Mouse (Mus musculus): ENCODE results near the gene Ubash3b. TPM values are rescaled to one million over a fixed set of nuclear protein-coding genes. Genes with fewer than 3 reads are reported as not detected.

Gene Ubash3b
- total RNA-seq (2015; ENCODE audit: low replicate concordance) = 3.4 and 6.1 TPM in 2 replicates
- total RNA-seq (2017; ENCODE audit: low replicate concordance) = 1.8 and 11.4 TPM in 2 replicates

- no peak for ATAC-seq (replicated peaks; ENCODE audit: low FRiP score, poor library complexity, severe bottlenecking)
Observed at GRCm38 (mm10) chr9:41161413-41161812, at the start of gene Ubash3b. Gene Ubash3b (minus strand): TSS chr9:41161697.

GRCm38 (mm10) chr9:41207130-41208104 is 45.9 kb upstream of the Ubash3b start:
- peak; percentile 99 for ATAC-seq (replicated peaks; ENCODE audit: low FRiP score, poor library complexity, severe bottlenecking)

GRCm38 (mm10) chr9:41206717-41207116 is 45.2 kb upstream of the Ubash3b start:
- no peak for ATAC-seq (replicated peaks; ENCODE audit: low FRiP score, poor library complexity, severe bottlenecking)

- no peak for ATAC-seq (replicated peaks; ENCODE audit: low FRiP score, poor library complexity, severe bottlenecking)
Observed at GRCm38 (mm10) chr9:41205267-41205666, 43.8 kb upstream of the Ubash3b start.

- ATAC-seq (replicated peaks; ENCODE audit: low FRiP score, poor library complexity, severe bottlenecking) = no peak
Observed at GRCm38 (mm10) chr9:41199456-41200252, 38.2 kb upstream of the Ubash3b start.

- ATAC-seq (replicated peaks; ENCODE audit: low FRiP score, poor library complexity, severe bottlenecking) = no peak
Observed at GRCm38 (mm10) chr9:41198501-41199265, 37.2 kb upstream of the Ubash3b start.

GRCm38 (mm10) chr9:41195742-41196311 is 34.3 kb upstream of the Ubash3b start:
- ATAC-seq (replicated peaks; ENCODE audit: low FRiP score, poor library complexity, severe bottlenecking) = peak; percentile 86

- ATAC-seq (replicated peaks; ENCODE audit: low FRiP score, poor library complexity, severe bottlenecking) = no peak
Observed at GRCm38 (mm10) chr9:41191651-41192210, 30.2 kb upstream of the Ubash3b start.

GRCm38 (mm10) chr9:41190745-41191482 is 29.4 kb upstream of the Ubash3b start:
- ATAC-seq (replicated peaks; ENCODE audit: low FRiP score, poor library complexity, severe bottlenecking) = peak; percentile 67

GRCm38 (mm10) chr9:41187939-41188338 is 26.4 kb upstream of the Ubash3b start:
- no peak for ATAC-seq (replicated peaks; ENCODE audit: low FRiP score, poor library complexity, severe bottlenecking)

- no peak for ATAC-seq (replicated peaks; ENCODE audit: low FRiP score, poor library complexity, severe bottlenecking)
Observed at GRCm38 (mm10) chr9:41187498-41187897, 26.0 kb upstream of the Ubash3b start.

- ATAC-seq (replicated peaks; ENCODE audit: low FRiP score, poor library complexity, severe bottlenecking) = no peak
Observed at GRCm38 (mm10) chr9:41185331-41185730, 23.8 kb upstream of the Ubash3b start.

- ATAC-seq (replicated peaks; ENCODE audit: low FRiP score, poor library complexity, severe bottlenecking) = no peak
Observed at GRCm38 (mm10) chr9:41182550-41182949, 21.1 kb upstream of the Ubash3b start.

- ATAC-seq (replicated peaks; ENCODE audit: low FRiP score, poor library complexity, severe bottlenecking) = no peak
Observed at GRCm38 (mm10) chr9:41181803-41182202, 20.3 kb upstream of the Ubash3b start.

- ATAC-seq (replicated peaks; ENCODE audit: low FRiP score, poor library complexity, severe bottlenecking) = no peak
Observed at GRCm38 (mm10) chr9:41181372-41181771, 19.9 kb upstream of the Ubash3b start.

- no peak for ATAC-seq (replicated peaks; ENCODE audit: low FRiP score, poor library complexity, severe bottlenecking)
Observed at GRCm38 (mm10) chr9:41179056-41179455, 17.6 kb upstream of the Ubash3b start.

- ATAC-seq (replicated peaks; ENCODE audit: low FRiP score, poor library complexity, severe bottlenecking) = no peak
Observed at GRCm38 (mm10) chr9:41173158-41173557, 11.7 kb upstream of the Ubash3b start.

GRCm38 (mm10) chr9:41172426-41172825 is 10.9 kb upstream of the Ubash3b start:
- peak; percentile 78 for ATAC-seq (replicated peaks; ENCODE audit: low FRiP score, poor library complexity, severe bottlenecking)

All from erythroid progenitor cell, adult 5-6 weeks (primary cell).